Mouse (Mus musculus) inflammation-experienced regulatory T-cells (primary cell): ENCODE results near the gene Nucb1. TPM values are rescaled to one million over a fixed set of nuclear protein-coding genes. Genes with fewer than 3 reads are reported as not detected.

Experiments
- polyA plus RNA-seq, 2 experiments: library from polyadenylated mRNA; unstranded; fragments of 100-300 nt; shearing (Covaris generic); gene quantifications; one replicate each; pipeline ENCODE4 v1.2.1; 2017

Nucb1 gene
- 100 to 1,000 TPM; 266 to 278 TPM for polyA plus RNA-seq

DNA sequence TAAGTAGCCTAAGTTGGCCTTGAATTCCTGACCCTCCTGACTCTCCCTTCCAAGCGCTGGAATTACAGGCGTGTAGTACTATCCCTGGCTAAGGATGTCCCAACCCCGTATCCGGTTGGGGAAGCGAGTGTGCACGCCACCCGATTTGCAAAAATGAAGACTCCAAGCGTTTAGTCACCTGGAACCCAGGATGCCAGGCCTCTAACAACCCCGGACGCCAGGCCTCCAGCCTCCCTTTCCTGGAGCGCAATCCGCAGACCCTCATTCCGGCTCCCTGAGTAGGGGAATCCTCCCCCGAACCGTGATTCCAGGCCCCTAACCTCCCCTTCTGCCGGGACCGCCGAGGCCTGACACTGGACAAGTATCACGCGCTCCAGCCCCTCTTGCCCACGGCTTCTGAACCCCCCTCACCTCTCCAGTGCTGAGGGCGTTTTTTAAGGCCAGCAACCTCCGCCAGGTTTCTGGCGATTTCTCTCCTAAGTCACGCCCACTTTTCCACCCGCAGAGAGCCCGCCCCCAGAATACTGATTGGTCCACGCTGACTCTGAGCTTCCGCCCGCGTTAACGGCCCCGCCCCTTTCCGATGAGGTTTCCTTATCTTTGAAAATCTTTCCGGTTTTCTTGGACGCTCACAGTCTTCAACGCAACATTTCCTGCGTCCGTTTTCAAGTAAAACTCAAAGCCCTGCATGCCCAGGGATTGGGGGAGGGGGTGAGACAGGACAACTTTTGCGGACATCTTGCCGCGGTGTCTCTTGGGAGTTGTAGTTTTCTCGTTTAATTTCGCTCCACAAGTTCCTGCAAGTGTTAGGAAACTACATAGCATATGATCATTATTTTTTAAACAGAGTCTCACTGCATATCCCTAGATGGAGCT is at the start of gene Nucb1:
Gene Nucb1 (minus strand): TSS at position 495 of the 876 bp plus-strand sequence.

DNA sequence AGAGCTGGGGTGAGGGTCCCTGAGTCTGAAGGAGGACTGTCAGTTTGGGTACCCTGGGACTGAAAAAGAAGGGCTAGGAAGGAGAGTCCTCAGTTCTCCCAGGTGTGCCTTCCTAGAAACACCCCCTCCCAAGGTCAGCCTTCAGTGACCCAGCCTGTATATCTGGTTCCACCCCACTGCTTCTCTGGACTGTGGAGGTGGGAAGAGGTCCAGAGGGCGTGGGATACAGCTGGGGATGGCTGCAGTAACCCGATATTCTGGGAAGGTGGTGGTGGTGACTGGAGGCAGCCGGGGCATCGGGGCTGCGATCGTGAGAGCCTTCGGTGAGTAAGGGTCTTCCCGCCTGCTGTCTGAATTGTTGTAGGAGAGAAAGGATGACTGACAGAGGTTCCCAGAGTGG is 44.5 kb upstream of the Nucb1 start, which contains the start of gene Hsd17b14:
Gene Hsd17b14 (plus strand): TSS at position 150 of the 400 bp plus-strand sequence.

DNA sequence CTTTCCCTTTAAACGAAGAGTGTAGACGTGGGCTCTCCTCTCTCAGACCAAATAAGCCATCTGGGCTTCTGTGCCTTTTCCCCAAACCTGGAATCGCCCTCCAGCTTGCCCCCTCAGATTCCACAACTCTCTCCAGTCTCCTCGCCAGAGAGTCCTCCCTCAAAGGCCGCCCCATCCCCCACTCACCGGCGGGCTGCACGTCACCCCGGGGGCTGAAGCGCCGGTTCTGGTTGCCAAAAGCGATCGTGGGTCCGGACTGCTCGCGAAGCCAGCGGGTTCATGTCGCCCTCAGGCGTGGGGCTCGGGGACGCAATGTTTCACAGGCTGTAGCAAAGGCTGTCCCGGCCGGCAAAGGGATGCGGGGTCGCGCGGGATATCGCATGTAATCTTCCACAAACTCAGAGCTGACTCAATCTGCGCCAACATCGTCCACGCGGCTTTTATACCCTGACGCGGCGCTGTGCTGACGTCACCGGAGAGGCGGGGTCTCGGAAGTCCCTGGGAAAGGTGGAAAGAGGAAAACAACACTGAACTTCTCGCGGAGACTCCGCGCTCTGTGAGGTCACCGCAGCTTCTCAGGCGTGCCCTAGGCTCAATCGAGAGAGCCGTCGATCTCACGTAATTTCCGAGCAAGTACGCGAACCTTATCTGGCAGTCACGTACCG is 15.7 kb upstream of the Nucb1 start, which contains the start of the genes Ppp1r15a and Plekha4:
Gene Ppp1r15a (minus strand): TSS at position 460 of the 665 bp plus-strand sequence.
Gene Plekha4 (plus strand): TSS at position 522 of the 665 bp plus-strand sequence.

DNA sequence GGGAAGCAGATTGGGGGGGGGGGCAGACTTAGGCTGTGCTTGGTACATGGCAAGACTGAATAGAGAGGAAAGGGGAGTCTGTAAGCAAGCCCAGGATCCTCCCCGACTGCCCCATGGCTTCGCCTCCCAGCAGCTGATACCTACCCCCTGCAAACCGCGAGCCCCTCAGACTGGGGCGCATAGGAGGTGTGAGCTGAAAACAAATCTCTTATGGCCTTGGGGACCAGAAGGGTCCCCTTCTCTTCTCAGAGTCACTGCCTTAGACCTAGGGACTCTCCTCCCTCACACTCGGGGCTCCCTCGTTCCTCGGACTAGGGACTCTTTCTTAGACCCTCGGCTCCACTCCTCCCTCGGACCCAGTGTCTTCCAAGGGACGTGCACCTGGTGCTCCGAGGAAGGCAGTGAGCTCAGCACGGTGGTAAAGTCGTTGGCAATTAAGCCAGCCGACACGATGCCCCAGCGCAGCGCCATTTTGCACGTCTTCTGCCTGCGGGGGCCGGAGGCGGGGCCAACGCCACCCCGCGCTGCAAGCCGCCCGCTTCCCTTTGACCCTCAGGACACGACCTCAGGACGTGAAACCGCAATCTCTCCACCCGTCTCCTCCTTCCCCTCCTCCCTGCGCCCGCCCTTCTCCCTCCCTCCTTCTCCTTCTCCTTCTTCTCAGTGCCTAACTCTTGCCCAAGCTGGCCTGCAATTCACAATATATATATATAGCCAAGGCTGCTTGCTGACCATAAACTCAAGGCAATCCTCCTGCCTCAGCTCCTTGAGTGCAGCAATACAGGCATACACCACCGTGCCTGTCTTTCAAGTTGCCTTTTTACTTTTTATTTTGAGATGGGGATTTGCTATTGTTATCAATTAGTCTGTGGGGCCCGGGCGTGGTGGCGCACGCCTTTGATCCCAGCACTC is 21.7 kb downstream of the Nucb1 start, which contains the start of gene Dhdh:
Gene Dhdh (minus strand): TSS at position 513 of the 912 bp plus-strand sequence.

DNA sequence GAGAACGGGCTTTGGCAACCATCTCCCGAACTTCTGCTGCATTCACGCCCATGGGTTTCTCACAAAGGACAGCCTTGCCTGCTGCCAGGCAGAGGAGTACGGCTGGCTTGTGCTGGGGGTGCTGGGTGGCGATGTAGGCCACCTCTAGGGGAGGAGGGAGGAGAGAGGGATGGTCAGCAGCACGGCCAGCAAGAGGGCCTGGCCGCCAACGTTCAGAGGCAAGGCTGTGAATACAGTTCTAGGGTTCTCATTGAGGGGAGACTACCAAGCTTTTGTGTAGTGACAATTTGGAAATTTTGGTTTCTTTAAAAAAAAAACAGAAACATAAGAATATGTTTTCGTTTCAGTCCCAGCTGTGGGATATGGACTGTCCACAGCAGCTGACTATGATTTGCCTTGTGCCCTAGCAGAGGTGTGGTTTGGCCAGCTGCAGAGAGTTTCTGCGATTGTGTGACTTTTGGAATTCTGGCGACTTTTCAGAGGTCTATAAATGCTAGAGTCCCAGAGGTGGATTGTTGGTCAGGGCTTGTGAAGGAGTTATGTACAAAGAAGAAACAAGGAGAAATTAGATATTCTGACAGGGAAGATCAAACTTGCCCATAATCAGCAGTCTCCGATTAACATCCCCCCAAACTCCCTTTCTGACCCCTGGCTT is 23.3 kb downstream of the Nucb1 start, which contains the start of gene Gm45808:
Gene Gm45808 (minus strand): TSS at position 51 of the 655 bp plus-strand sequence.

DNA sequence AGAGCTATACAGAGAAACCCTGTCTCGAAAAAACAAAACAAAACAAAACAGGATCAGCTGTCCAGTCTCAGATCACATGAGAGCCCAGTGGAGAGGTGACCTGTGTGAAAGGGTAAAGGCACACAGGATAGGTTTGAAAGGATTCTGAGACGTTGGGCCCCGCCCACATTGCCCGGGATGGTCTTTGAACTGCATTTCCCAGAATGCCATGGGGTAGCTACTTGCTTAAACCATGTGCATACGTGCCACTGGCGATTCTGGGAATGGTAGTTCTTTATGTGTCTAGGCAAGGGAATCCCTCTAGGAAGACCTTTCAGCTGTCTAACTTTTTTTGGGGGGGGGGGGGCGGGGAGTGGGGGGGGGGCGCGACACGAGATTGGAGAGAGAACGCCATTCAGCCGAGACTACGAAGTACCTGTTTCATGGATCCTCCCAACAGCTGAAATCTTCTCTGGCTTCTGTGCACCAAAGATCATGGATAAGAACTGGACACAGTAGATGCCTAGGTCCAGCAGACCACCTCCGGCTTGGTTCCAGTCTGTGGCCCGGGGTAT is 28.8 kb downstream of the Nucb1 start, which contains the start of gene Tulp2:
Gene Tulp2 (plus strand): TSS at position 504 of the 554 bp plus-strand sequence.

DNA sequence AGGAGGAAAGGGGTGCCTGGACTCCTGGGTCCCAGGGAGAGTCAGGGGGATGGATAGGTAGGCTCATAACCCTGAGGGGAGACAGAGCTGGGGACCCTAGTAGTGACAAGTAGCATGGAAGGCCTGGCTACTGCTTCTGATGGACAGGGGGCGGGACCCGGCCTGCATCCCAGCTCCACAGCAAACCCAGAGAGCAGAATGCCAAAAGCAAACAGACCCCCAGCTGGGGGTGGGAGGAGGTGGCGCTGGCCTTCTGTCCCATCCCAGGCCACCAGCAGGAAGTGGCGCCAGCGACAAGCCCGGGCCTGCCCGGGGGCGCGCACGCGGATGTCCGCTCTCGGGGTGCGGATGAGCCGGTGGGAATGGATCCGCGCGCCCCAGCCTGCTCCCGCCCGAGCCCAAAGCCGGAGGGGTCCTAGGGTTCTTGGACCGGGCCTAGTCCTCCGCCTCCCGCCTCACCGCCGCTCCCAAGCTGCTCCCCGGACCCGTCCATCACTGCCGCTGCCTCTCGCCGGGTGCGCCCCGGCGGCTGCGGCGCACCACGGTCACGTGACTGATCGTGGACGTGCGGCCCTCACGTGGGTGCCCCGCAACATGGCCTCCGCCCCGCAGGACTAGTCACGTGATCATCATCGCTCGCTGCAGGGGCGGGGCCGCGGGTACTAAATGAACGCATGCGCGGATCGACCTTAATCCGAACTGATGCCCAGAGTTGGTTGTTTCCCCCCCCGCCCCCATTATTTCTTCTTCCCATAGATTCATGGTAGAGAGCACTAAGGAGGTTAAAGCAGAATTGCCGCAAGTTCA is 43.7 kb downstream of the Nucb1 start, which contains the start of gene Bax:
Gene Bax (minus strand): TSS at position 616 of the 807 bp plus-strand sequence.

DNA sequence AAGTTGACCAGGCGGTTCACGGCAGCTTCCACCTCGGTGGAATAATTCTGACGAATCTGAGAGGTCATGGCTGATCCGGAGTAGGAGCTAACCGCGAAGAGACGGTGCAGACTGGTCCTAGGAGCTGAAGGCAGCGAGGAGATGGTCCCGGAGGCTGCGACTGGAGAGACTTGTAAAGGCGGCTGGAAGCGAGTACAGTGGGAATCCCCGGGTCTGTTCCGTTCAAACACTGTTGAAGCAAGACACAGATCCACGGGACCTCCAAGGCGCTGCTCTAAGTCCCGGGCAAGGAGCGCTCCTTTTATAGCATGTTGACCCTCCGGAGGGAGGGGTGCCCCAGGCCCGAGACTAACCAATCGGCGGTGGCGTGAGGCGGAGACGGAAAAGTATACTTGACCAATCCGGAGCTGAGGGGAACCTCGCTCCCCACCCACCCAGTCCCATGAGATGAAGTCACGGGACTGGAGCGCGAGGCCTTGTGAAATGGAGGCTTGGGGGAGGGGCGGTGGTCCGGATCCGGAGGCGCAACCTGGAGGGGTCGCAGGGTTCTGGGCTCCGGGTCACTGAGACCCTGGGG is 50.6 kb downstream of the Nucb1 start, which contains the start of gene Ftl1:
Gene Ftl1 (minus strand): TSS at position 321 of the 577 bp plus-strand sequence.

Other genes with a start within 250 kb of the Nucb1 start
- gene Slc6a21, start 232.9 kb downstream of the Nucb1 start, polyA plus RNA-seq = under 1 TPM; 0.18 to 0.38 TPM
- gene Trpm4, start 176.6 kb downstream of the Nucb1 start, polyA plus RNA-seq = 10 to 100 TPM in 1 of 2 experiments, 1 to 10 TPM in 1; 9.5 to 13.8 TPM
- gene Hrc, start 175.1 kb downstream of the Nucb1 start, polyA plus RNA-seq = not detected
- under 1 TPM; 0.36 to 0.60 TPM for gene Ppfia3, start 143.4 kb downstream of the Nucb1 start, polyA plus RNA-seq
- gene Lin7b, start 139.8 kb downstream of the Nucb1 start, polyA plus RNA-seq = under 1 TPM in 1 of 2 experiments, not detected in 1; 0.90 TPM
- 100 to 1,000 TPM; 192 to 196 TPM for gene Snrnp70, start 114.7 kb downstream of the Nucb1 start, polyA plus RNA-seq
- gene Kcna7, start 104.8 kb downstream of the Nucb1 start, polyA plus RNA-seq = under 1 TPM in 1 of 2 experiments, not detected in 1; 0.17 TPM
- gene Ntf5, start 96.7 kb downstream of the Nucb1 start, polyA plus RNA-seq = under 1 TPM; 0.71 to 0.96 TPM
- not detected for gene Lhb, start 89.6 kb downstream of the Nucb1 start, polyA plus RNA-seq
- 10 to 100 TPM; 14.1 to 14.9 TPM for gene Gys1, start 75.6 kb downstream of the Nucb1 start, polyA plus RNA-seq
- gene Ruvbl2, start 72.3 kb downstream of the Nucb1 start, polyA plus RNA-seq = 10 to 100 TPM; 62.1 to 62.7 TPM
- gene Ftl1, start 50.5 kb downstream of the Nucb1 start, polyA plus RNA-seq = 1,000 to 10,000 TPM; 1,804 to 2,248 TPM
- 100 to 1,000 TPM; 267 to 295 TPM for gene Bax, start 43.5 kb downstream of the Nucb1 start, polyA plus RNA-seq
- 1 to 10 TPM; 2.5 to 5.9 TPM for gene Tulp2, start 28.5 kb downstream of the Nucb1 start, polyA plus RNA-seq
- not detected for gene Gm45808, start 23.6 kb downstream of the Nucb1 start, polyA plus RNA-seq
- under 1 TPM; 0.60 to 0.68 TPM for gene Dhdh, start 21.6 kb downstream of the Nucb1 start, polyA plus RNA-seq
- 100 to 1,000 TPM in 1 of 2 experiments, 10 to 100 TPM in 1; 90.4 to 153 TPM for gene Ppp1r15a, start 15.9 kb upstream of the Nucb1 start, polyA plus RNA-seq
- gene Plekha4, start 15.9 kb upstream of the Nucb1 start, polyA plus RNA-seq = 1 to 10 TPM; 1.5 to 3.4 TPM
- gene Hsd17b14, start 44.5 kb upstream of the Nucb1 start, polyA plus RNA-seq = 1 to 10 TPM; 1.4 to 1.9 TPM
- 10 to 100 TPM; 59.6 to 75.4 TPM for gene Bcat2, start 59.7 kb upstream of the Nucb1 start, polyA plus RNA-seq
- under 1 TPM in 1 of 2 experiments, not detected in 1; 0.50 TPM for gene Fgf21, start 105.1 kb upstream of the Nucb1 start, polyA plus RNA-seq
- 1 to 10 TPM in 1 of 2 experiments, under 1 TPM in 1; 0.25 to 1.6 TPM for gene Fut1, start 106.9 kb upstream of the Nucb1 start, polyA plus RNA-seq
- gene Izumo1, start 111.4 kb upstream of the Nucb1 start, polyA plus RNA-seq = under 1 TPM; 0.47 to 0.92 TPM
- 1 to 10 TPM in 1 of 2 experiments, under 1 TPM in 1; 0.67 to 3.4 TPM for gene Rasip1, start 117.1 kb upstream of the Nucb1 start, polyA plus RNA-seq
- gene Mamstr, start 129.6 kb upstream of the Nucb1 start, polyA plus RNA-seq = 1 to 10 TPM; 1.2 to 1.5 TPM
- gene Fut2, start 156.0 kb upstream of the Nucb1 start, polyA plus RNA-seq = 1 to 10 TPM in 1 of 2 experiments, under 1 TPM in 1; 0.65 to 2.5 TPM
- under 1 TPM in 1 of 2 experiments, not detected in 1; 0.49 TPM for gene Ntn5, start 173.6 kb upstream of the Nucb1 start, polyA plus RNA-seq
- not detected for gene Sec1, start 184.0 kb upstream of the Nucb1 start, polyA plus RNA-seq
- 1 to 10 TPM; 6.1 to 9.2 TPM for gene Car11, start 189.4 kb upstream of the Nucb1 start, polyA plus RNA-seq
- 10 to 100 TPM; 26.0 to 37.0 TPM for gene Dbp, start 194.7 kb upstream of the Nucb1 start, polyA plus RNA-seq
- 1,000 to 10,000 TPM; 1,327 to 1,518 TPM for gene Rpl18, start 205.1 kb upstream of the Nucb1 start, polyA plus RNA-seq
- gene Sphk2, start 207.6 kb upstream of the Nucb1 start, polyA plus RNA-seq = 10 to 100 TPM; 26.1 to 35.8 TPM
- 1 to 10 TPM in 1 of 2 experiments, under 1 TPM in 1; 0.25 to 1.9 TPM for gene Fam83e, start 210.8 kb upstream of the Nucb1 start, polyA plus RNA-seq
- gene Spaca4, start 215.4 kb upstream of the Nucb1 start, polyA plus RNA-seq = not detected